Mouse (Mus musculus) mouse trophoblast stem cell (cell line): ENCODE results near the gene Tmem208.

Source experiments
- in situ Hi-C, 2 experiments: fragments of 300-500 bp; cut with MseI, MboI; formaldehyde crosslinking; loops; 2 replicates in 1 of 2; 3 replicates in 1 of 2; pipeline ENCODE4 v1.15.1; 2025

Gene Tmem208

DNA sequence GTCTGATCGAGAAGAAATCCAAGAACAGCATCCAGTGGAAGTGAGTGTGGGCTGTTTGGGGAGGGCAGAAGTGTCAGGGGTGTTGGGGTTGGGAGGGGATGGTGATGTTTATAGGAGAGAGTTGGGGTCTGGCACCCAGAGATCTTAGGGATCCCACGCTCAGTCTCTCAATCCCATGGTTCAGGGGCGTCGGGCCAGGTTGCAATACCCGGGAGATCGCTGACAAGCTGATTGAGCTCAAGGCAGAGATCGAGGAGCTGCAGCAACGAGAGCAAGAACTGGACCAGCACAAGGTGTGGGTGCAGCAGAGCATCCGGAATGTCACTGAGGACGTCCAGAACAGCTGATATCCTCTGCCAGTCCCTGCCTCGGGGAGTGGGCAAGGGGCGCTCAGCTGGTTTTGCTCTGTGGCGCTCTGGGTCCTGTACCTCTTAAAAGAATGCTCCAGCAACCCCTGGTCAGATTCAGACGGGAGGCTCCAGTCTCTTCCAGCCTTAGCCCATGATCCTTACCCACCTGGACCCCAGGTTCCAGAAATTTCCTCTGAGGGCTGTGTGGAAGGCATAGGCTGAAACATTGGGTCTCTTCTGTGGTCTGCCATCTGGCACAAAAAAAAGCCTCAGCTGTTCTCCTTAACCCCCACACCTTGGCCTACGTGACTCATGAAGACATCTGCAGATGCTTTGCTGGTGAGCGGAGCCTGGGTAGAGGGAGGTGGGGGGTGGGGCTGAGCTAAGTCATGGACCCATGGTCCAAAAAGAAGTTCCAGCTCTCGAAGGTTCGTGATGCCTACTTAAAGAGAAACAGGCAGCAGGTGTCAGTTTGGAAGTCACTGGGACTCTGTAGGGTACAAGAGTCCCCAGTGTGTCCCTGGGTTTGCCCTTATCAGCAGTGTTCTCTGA is 27.6 kb upstream of the Tmem208 start:
- in situ Hi-C loops = no loop called here

DNA sequence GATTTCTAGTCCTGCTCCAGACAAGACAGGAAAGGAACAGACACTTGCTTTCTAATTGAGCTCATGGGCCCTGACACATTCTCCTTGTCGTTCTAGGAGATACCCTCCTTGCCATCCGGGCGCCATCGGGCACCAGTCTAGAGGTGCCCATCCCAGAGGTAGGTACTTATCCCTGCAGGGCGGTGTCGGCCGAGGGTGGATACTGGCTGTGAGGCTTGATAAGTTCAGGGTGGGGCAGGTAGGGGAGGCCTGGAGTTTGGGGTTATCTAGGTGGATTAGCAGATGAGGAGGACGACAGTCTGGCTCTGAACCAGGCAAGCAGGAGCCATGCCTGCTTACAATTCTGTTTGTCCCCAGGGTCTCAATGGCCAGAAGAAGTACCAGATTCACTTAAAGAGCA is 26.2 kb upstream of the Tmem208 start:
- in situ Hi-C loops = no loop called here

DNA sequence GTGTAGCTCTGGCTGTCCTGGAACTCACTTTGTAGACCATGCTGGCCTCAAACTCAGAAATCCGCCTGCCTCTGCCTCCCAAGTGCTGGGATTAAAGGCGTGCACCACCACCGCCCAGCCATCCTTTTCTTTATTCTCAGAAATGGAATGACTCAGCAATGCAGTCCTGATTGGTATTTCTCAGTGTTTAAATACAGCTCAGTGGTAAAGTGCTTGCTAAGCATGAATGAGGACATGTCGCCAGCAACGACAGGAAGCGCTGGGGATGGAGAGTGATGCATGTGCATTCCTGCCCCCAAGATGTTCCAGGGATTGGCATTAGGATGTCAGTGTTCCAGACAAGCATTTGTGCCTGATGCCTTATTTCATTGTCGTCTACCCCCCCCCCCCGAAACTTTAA is 22.8 kb upstream of the Tmem208 start:
- in situ Hi-C loops = no loop called here

DNA sequence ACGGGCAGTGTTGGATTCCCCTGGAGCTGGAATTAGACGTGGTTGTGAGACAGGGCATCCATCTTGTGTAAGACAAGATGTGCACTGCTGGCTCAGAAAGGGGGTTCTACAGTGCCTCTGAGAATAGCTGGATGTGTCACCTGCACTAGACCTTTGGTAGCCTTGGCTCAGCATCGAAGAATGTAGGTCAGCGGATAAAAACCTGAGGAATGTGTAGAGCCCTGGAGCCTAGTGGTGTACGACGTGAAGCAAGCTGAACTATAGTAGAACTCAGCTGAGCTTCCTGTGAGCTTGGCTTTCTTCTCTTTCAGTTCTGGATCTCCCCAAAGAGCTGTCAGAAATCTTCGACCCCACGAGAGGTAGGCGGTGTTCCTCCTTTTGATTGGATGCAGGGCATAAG is 22.3 kb upstream of the Tmem208 start:
- in situ Hi-C loops = no loop called here

DNA sequence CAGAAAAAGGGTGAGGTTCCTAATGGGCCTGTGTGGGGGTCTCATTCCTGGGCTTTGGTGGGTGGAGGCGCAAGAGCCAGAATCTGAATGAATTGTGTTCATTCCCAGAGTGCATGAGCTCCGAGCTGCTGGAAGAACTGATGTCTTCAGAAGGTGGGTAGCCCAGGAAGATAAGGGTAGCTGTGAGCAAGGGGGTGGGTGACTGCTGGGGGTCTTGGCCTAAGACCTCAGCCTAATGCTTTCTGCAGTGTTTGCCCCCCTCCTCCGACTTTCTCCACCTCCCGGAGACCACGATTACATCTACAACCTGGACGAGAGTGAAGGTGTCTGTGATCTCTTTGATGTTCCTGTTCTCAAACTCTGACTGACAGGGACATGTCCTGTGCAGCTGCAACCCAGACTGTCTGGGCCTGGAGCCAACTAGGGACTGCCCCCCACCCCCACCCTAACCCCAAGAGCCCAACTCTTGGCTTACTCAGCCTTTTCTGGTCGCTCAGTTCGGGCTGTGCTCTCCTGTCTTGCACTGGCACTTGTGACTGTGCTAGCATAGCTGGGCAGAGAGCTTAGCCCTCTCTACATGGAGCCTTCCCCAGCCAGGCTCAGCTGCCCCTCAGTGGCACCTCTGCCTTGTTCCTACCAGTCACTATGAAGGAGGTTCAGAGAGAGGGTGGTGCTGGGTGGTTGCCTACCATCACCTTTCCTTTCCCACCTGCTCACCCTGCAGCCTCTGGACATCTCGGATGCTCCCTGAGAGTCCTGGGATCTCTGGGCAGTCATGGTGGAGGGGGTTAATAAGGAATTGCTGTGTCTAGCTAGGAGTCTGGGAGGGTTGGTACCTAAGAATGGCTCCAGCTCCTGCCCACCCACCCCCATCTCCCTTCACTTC is 21.6 kb upstream of the Tmem208 start:
- in situ Hi-C loops = no loop called here

DNA sequence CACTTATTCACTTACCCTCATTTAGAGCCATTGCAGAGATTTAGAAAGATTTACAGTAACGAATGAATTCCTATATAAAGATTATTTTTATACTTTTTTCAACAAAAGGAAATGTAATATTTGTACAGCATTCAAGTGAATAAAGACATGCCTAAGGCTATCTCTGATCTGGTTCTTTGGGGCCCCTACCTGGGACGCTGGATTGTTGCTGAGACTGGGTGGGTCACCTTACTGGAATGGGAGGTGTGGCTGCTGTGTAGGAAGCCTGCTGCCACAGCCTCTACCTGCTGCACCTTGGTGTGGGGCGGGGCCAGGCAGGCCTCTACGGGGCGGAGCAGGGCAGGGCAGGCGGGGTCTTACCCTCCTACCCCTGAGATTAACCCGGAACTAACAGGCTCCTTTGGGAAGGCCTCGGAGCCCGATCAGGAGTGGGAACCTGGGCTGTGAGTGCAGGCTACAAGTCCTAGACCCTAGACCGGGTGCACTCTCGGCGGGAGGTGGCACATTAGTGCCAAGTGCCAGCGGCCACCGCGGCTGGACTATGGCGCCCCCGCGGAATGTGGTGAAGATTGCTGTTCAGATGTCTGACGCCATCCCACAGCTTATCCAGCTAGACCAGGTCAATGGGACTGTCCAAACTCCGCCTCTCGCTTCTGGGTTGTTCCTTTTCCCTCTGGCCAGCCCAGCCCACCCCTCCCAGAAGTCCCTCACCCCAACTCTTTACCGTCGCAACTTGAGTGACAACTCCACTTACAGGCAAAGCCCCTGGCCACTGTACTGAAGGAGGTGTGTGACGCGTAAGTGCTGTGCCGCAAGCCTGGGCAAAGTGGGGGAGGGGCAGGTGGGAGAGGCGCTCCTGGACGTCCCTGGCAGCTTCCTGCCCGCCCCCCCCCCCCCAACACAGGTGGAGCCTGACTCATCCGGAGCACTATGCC is 20.7 kb upstream of the Tmem208 start, which contains the start of gene Elmo3:
Gene Elmo3 (plus strand): TSS at position 391 of the 935 bp plus-strand sequence.
- in situ Hi-C loops = no loop called here

DNA sequence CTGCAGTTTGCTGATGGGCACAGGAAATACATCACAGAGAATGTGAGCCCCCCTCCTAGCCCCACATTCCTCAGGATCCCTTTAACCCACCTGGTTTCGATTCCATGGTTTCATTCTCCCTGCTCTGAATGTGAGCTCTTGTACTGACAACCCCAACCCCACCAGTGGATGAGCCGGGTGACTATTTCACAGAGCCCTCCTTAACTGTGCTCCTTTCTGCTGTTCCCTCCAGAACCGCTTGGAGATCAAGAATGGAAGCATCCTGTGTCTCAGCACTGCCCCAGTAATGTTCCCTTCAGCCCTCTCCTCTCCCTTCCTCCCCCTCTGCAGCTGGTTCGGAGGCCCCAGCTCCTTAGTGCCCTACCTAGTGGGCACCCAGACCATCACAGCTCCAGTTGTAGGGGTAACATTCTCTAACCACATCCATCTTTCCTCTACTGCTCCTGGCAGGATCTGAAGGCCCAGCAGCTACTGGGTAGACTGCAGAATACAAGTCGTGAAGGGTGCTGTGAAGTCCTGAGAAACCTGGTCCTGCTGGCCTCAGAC is 19.9 kb upstream of the Tmem208 start:
- in situ Hi-C loops = no loop called here

DNA sequence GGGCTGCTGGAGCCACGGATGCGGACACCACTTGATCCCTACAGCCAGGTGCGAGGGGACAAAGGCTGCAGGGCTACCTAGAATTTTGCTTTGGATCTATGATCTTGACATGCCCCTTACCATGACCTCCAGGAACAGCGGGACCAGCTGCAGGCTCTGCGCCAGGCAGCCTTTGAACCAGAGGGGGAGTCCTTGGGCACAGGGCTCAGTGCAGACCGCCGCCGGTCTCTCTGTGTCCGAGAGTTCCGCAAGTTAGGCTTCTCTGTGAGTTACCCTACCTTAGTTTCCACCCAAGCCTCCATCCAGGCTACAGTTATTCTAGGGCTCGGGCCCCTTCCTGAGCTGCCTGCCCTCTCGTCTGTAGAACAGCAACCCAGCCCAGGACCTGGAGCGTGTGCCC is 18.5 kb upstream of the Tmem208 start:
- in situ Hi-C loops = no loop called here

DNA sequence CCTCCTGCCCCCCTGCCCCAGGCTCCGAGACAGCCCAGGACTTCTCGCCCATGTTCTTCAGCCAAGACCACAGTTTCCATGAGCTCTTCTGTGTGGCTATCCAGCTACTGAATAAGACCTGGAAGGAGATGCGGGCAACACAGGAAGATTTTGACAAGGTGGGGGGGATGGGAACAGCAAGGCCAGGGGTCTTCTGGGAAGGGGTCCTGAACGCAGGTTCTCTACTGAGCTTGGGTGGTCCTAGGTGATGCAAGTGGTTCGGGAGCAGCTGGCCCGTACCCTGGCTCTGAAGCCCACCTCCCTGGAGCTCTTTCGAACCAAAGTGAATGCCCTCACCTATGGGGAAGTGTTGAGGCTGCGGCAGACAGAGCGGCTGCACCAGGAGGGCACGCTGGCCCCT is 17.7 kb upstream of the Tmem208 start:
- in situ Hi-C loops = no loop called here

DNA sequence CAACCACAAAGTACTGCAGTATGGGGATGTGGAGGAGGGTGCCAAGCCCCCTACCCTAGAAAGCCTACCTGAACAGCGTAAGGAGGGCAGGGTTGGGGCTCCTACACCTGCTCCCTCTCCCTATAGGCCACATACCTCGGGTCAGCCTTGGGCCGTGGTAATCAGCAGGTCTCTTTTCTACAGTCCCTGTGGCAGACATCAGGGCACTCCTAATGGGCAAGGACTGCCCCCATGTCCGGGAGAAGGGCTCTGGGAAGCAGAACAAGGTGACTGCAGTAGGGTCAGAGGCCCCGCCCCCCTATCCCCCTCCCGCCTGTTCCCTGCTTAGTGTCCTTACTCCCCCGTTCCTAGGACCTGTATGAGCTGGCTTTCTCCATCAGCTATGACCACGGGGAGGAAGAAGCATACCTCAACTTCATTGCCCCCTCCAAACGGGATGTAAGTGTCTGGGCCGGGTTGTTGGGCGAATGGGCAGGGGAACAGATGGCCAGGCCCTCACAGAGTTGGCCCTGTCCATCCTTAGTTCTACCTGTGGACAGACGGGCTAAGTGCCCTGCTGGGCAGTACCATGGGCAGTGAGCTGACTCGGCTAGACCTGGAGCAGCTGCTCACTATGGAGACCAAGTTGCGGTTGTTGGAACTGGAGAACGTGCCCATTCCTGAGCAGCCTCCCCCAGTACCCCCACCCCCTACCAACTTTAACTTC is 16.9 kb upstream of the Tmem208 start:
- in situ Hi-C loops = no loop called here

DNA sequence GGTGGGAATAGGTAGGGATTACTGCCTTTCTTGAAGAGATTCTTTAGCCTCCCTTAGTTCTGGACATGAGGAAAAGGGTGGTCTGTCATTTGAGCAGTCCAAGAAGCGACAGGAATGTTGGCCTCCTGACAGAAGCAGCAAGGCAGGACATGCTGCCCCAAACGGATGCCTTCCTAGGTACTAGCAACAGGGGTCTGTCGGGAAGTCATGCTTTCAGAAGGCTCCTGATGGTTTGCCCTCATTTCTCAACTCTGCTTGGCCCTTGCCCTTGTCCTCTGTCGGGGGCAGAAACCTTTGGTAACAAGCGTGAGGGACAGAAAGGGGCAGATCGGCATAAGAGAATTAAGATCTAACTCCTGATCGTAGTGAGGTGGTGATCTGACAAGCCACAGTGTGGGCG is 16.0 kb upstream of the Tmem208 start:
- in situ Hi-C loops = no loop called here

DNA sequence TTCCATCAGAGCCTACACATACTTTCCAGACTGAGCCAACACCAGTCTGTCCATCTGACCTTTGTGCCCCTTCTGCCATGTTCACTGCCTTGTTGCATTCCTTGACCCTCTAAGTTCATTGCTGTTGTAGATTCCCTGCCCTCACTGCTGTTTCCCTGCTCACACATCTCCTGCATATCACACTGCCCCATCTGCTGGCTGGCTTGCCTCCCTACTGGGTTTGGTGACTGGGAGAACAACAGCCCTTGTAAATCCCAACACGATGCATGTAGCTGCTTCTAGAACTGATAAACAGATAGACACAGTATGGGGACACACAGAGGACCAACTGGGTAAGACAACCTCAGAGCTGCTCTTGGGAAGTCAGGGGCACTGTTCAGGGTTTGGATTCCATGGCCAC is 14.4 kb upstream of the Tmem208 start:
- in situ Hi-C loops = no loop called here

DNA sequence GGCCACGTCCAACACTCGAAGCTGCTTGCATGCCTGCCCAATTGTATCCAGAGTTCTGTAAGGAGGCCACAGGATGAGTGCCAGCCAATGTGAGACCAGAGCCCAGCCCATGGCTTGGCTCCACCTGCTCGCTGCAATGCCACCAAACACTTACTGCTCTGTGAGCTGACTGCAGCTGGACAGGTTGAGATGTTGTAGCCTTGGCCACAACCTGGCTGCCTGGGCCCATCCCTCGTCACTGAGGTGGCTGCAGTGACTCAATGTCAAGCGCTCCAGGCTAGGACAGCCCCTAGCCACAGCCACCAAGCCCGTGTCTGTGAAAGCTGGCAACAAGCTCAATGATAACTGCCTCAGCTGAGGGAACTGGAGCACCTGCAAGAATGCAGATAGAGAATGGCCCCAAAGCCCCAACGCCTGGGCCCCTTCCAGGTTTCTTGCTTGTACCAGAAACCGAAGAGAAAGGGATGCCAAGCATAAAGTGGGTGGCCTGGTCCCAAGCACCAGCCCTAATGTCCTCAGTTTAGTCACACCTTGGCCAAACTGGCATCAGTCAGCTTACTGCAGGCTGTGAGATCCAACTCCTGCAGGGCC is 13.2 kb upstream of the Tmem208 start:
- in situ Hi-C loops = no loop called here

DNA sequence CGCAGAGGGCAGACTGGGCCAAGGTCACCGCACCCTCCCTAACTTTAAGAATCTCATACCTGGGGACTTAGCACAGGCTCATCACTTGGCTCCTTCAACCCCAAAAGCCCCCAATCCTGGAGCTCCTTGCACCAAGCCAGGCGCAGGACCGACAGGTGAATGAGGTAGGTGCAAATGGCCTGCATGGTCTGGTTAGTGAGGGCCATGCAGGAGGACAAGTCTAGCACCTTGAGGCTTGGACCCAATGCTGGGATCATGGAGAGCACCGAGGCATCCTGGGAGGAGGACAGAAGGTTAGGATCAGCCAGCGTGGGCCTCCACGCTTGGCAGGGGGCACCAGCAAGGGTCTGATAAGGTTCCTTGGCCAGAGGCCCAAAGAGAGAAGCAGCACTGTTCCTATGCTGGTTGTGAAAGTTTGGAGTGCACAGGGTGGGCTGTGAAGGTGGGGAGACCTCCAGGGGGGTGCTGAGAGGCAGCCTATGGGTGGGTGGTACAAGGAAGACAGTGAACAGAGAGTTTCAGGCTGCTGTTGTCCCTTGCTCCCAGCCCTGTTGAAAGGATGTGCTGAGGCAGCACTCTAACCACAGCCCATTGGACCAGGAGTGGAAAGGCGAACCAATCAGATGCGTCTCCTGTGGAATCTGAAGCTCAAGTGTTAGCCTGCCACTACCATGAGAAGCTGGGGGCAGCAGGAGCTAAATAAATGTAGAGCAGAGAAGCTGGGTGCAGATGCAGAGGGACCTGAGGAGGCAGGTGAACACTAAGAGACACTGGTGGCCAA is 12.3 kb upstream of the Tmem208 start:
- in situ Hi-C loops = no loop called here

DNA sequence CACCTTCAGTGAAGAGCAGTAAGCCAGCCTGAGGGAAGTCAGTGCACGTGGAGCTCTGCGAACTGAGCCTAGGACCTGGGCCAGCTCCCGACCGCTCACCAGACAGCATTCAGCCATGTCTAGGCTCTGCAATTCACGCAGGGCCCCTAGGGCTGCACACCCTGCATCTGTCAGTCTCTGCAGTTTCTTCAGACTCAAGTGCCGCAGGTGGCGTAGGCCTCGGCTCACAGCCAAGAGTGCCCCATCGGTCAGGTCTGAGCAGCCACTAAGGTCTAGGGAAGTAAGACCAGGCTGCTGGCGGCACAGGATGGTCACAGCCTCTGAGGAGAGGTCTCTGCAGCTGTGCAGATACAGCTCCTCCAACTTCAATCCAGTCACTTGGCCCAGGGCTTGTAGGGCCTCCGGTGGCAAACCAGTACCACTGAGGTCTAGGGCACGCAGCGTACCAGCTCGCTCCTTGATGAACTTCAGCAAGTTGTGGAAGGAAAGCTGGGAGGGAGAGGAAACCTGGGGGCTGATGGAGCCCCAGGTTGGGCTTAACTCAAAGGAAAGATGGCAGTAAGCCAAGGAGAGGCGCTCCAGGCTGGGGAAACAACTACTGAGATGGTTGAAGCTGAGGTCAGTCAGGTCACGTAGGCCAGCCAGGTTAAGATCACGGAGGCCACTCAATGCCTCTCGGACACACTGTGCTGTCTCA is 10.9 kb upstream of the Tmem208 start:
- in situ Hi-C loops = no loop called here

DNA sequence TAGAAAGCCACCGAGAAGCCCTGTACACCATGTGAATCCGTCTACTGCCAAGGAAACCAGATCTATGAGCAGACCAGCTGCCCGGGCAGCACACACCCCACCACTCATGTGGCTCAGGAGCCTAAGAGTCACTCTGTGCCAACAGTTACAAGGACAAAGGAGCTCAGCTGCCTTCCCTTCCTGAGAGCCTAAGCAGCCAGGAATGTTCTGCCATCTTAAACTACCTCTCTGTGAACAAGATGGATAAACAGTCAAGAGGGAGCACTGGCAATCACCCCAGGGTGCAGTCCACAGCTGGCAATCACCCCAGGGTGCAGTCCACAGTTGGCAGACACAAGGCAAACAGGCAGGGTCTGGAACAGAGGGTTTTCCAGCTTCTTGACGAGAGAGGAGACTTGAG is 8.2 kb upstream of the Tmem208 start:
- in situ Hi-C loops = no loop called here

DNA sequence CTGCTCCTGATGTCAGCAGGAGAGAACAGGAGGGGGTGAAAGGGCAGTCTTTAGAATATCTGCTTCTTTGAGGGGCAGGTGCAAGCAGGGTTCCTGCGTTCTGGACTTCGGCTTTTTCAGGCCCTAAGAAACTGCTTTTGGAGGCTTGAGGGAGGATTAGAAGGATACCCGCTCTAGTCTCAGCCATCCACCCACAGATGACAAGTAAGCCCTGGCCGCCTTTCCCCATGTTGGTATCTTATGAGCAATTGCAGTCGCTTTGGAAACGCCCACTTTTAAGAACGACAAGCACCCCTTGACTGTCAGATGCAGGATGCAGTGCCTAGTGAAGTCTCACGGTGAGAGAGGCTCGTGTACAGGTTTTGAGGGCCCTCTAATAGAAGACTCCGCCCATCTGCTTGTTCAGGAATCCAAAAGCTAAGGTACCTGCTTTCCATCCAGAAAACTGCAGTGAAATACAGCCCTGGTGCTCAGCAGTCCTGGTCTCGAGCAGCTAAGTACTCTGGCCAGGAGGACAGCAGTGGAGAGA is 7.4 kb upstream of the Tmem208 start:
- in situ Hi-C loops = no loop called here

DNA sequence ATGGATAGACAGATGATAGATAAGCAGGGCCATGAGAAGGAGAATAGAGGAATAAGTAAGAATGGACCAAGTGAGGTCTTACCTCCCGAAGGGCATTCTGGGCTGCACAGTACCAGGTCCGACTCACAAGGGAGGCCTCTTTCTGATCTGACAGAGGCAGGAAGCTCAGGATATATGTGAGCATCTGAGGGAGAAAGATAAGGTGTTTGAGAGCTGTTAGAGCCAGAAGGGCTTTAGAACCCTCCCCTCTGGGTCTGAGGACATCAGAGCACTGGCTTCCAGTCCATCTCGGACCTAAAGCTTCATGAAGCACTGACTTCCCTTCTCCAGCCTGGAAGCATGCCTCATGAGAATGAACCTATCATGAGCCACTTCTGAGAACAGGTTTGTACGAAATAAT is 3.0 kb upstream of the Tmem208 start:
- in situ Hi-C loops = no loop called here
